Comparison of ENCODE assay signal across 28 mouse cellular contexts in the genomic region with DNA sequence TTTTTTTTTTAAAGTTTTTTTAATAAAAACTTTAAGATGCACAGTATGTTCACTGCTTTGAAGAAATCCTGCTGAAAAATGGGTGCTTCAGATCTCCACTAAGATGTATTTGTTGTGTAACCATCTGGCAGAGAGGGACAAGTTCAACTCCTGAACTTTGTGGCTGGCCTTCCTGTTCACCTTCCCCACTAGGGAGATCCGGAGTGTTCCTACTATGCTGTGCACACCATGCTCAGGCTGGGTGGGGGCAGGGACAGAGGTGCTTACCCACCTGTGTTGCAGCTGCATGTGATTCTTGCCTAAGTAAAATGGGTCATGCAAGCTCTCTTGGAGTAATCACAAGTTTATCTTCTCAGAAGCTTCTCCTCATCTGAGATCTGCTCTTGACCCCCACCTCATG.
DNase-seq lines count a peak whose midpoint lies in the region; ATAC-seq and TF ChIP-seq lines count a peak whose summit lies in the region.
"Had no signal": no experiment of that assay in that cellular context is flagged by ENCODE, and none has a peak within 500 bp of the region (broad histone marks: within the 10 kb centered on the region; RNA-seq: fewer than 3 reads in every experiment).

No protein-coding gene starts in this region.

- ATAC-seq in liver, embryonic 11.5 days (replicated peaks; ENCODE audit: low FRiP score), result no peak
- ATAC-seq in lung, embryonic 16.5 days (ENCODE audit: low read depth), result peak; percentile 55; the same call in 1 of the 2 replicates
- ATAC-seq: forebrain, embryonic 13.5 days; forebrain, embryonic 16.5 days; hindbrain, postnatal 0 days; Patski had no signal

- no peaks in the 10 kb centered on the region for H3K36me3 ChIP-seq in kidney, adult 2 months (ENCODE audit: control insufficient read depth, insufficient read depth, low read length)
- no peaks in the 10 kb centered on the region for H3K36me3 ChIP-seq in liver, adult 2 months (ENCODE audit: control insufficient read depth, insufficient read depth, low read length)
- no peaks in the 10 kb centered on the region for H3K36me3 ChIP-seq in liver, embryonic 11.5 days (ENCODE audit: control insufficient read depth, insufficient read depth, low read length)
- no peaks in the 10 kb centered on the region for H3K36me3 ChIP-seq in lung, embryonic 16.5 days (ENCODE audit: control insufficient read depth, insufficient read depth, low read length)
- H3K36me3 ChIP-seq: forebrain, embryonic 10.5 days; G1E; heart, embryonic 10.5 days; heart, embryonic 13.5 days had no signal

- no peak overlapping the region for H3K4me3 ChIP-seq in kidney, adult 2 months (ENCODE audit: insufficient read depth, low read depth, low read length)
- H3K4me3 ChIP-seq in liver, adult 2 months (ENCODE audit: insufficient read depth, low read depth, low read length), result no peak overlapping the region
- no peak overlapping the region for H3K4me3 ChIP-seq in liver, embryonic 11.5 days (ENCODE audit: low read depth, low read length)
- H3K4me3 ChIP-seq in lung, embryonic 16.5 days (ENCODE audit: low read length), result no peak overlapping the region
- H3K4me3 ChIP-seq: forebrain, embryonic 10.5 days; forebrain, embryonic 13.5 days; heart, adult 2 months; heart, embryonic 10.5 days; heart, embryonic 13.5 days had no signal

- no peaks in the 10 kb centered on the region for H3K27me3 ChIP-seq in kidney, adult 2 months (replicated peaks; ENCODE audit: control insufficient read depth, insufficient read depth, low read length)
- H3K27me3 ChIP-seq in liver, adult 2 months (ENCODE audit: control insufficient read depth, insufficient read depth, low read length), result no peaks in the 10 kb centered on the region
- no peaks in the 10 kb centered on the region for H3K27me3 ChIP-seq in liver, embryonic 11.5 days (replicated peaks; ENCODE audit: control insufficient read depth, insufficient read depth, low read length)
- no peaks in the 10 kb centered on the region for H3K27me3 ChIP-seq in lung, embryonic 16.5 days (ENCODE audit: control insufficient read depth, insufficient read depth, low read depth, low read length)
- H3K27me3 ChIP-seq: CH12.LX; forebrain, embryonic 13.5 days; heart, embryonic 13.5 days; Patski had no signal

- no peak for TF ChIP-seq POLR2A in kidney, adult 2 months (IDR thresholded peaks at IDR 0.05; ENCODE audit: low read depth, low read length)
- no peak for TF ChIP-seq POLR2A in liver, adult 2 months (IDR thresholded peaks at IDR 0.05; ENCODE audit: extremely low read depth, insufficient read depth, low read length)

- no peak overlapping the region for H3K4me2 ChIP-seq in liver, embryonic 11.5 days
- no peak overlapping the region for H3K4me2 ChIP-seq in lung, embryonic 16.5 days (ENCODE audit: low read depth, low read length)
- H3K4me2 ChIP-seq: forebrain, embryonic 13.5 days; heart, embryonic 13.5 days; hindbrain, embryonic 14.5 days had no signal

- WGBS in kidney, adult 2 months, result 50% methylated on average over 1 of the region's 1 CpGs
- WGBS in liver, adult 2 months, result 17% methylated on average over 1 of the region's 1 CpGs
- 70% methylated on average over 1 of the region's 1 CpGs for WGBS in liver, embryonic 11.5 days
- 33% methylated on average over 1 of the region's 1 CpGs for WGBS in lung, embryonic 16.5 days

- no peaks in the 10 kb centered on the region for H3K79me2 ChIP-seq in liver, adult 2 months (ENCODE audit: control insufficient read depth, insufficient read depth, low read length)

- H3K9ac ChIP-seq in liver, adult 2 months (ENCODE audit: low read depth, low read length), result no peak overlapping the region
- H3K9ac ChIP-seq in liver, embryonic 11.5 days (ENCODE audit: low read depth, low read length), result no peak overlapping the region
- no peak overlapping the region for H3K9ac ChIP-seq in lung, embryonic 16.5 days (ENCODE audit: low read length)
- H3K9ac ChIP-seq: forebrain, embryonic 13.5 days; heart, embryonic 13.5 days; hindbrain, embryonic 14.5 days had no signal

- no peaks in the 10 kb centered on the region for H3K9me3 ChIP-seq in liver, embryonic 11.5 days (ENCODE audit: control insufficient read depth, low read length)
- H3K9me3 ChIP-seq in lung, embryonic 16.5 days (ENCODE audit: control insufficient read depth, low read length), result no peaks in the 10 kb centered on the region
- H3K9me3 ChIP-seq: forebrain, embryonic 10.5 days; forebrain, embryonic 13.5 days; G1E; heart, embryonic 10.5 days; heart, embryonic 13.5 days had no signal

- no peak for TF ChIP-seq CTCF in kidney, adult 2 months (conservative IDR thresholded peaks at IDR 0.05; ENCODE audit: insufficient read depth, insufficient read length, low read depth, low read length)
- TF ChIP-seq CTCF in liver, adult 2 months (IDR thresholded peaks at IDR 0.05; ENCODE audit: low read depth, low read length), result no peak

- no peak overlapping the region for H3K27ac ChIP-seq in kidney, adult 2 months (ENCODE audit: insufficient read depth, low read depth, low read length)
- no peak overlapping the region for H3K27ac ChIP-seq in liver, adult 2 months (replicated peaks; ENCODE audit: insufficient read depth, low read depth, low read length)
- no peak overlapping the region for H3K27ac ChIP-seq in liver, embryonic 11.5 days (ENCODE audit: low read depth, low read length)
- H3K27ac ChIP-seq in lung, embryonic 16.5 days (ENCODE audit: low read length), result peak overlapping the region; percentile 59
- H3K27ac ChIP-seq: forebrain, embryonic 10.5 days; forebrain, embryonic 13.5 days; heart, adult 2 months; heart, embryonic 10.5 days; heart, embryonic 13.5 days; hindbrain, embryonic 14.5 days; hindbrain, postnatal 0 days had no signal

- no peaks in the 10 kb centered on the region for H3K4me1 ChIP-seq in kidney, adult 2 months (ENCODE audit: control insufficient read depth, insufficient read depth, low read length)
- H3K4me1 ChIP-seq in liver, adult 2 months (ENCODE audit: control insufficient read depth, insufficient read depth, low read length), result no peaks in the 10 kb centered on the region
- no peaks in the 10 kb centered on the region for H3K4me1 ChIP-seq in liver, embryonic 11.5 days (replicated peaks; ENCODE audit: control insufficient read depth, insufficient read depth, low read length)
- peaks cover 22% of the 10 kb centered on the region for H3K4me1 ChIP-seq in lung, embryonic 16.5 days (replicated peaks; ENCODE audit: control insufficient read depth, insufficient read depth, low read length)
- H3K4me1 ChIP-seq: forebrain, embryonic 13.5 days had no signal

- peak; percentile 4 to 21 for DNase-seq in adrenal gland, postnatal 36 days
- no peak for DNase-seq in adrenal gland, postnatal 25 days
- DNase-seq in kidney, adult 2 months, result peak; percentile 8
- DNase-seq in kidney, postnatal 10 days, result no peak
- DNase-seq in liver, adult 2 months (ENCODE audit: extremely low read depth, low read depth, low spot score), result peak; percentile 2
- no peak for DNase-seq in liver, embryonic 11.5 days (ENCODE audit: low spot score)
- DNase-seq in lung, postnatal 14 days, result no peak
- DNase-seq: B cell, adult 2 months; cerebellum, adult 11 months; cerebellum, adult 2 months; cerebellum, adult 9-11 months; cerebellum, postnatal 25 days; gastrocnemius, postnatal 10 days; gastrocnemius, postnatal 36 days; heart, adult 2 months; heart, postnatal 14 days; heart, postnatal 4 days had no signal

Comparison
In these comparisons a context has a peak if more than half of its experiments do, and no peak if none do; other contexts are left out.
1. DNase-seq: peak in adrenal gland, postnatal 36 days (2 of 2), kidney, adult 2 months (single experiment) and liver, adult 2 months (single experiment); none in adrenal gland, postnatal 25 days (single experiment), kidney, postnatal 10 days (single experiment), liver, embryonic 11.5 days (single experiment) and lung, postnatal 14 days (single experiment).